Mouse (Mus musculus) mature B cell (primary cell): ENCODE data around the gene Abca3.
"Not testable (repeated sequence)": the region's sequence is repeated elsewhere in the genome, so short reads cannot be mapped to it uniquely, and the experiment has no call there.

Experiments
- in situ Hi-C: fragments of 300-500 bp; cut with MboI; formaldehyde crosslinking; loops from 2 replicates; pipeline ENCODE4 v1.14.3; 2019

Abca3 gene

GRCm38 (mm10) chr17:24441148-24441547 lies 89.4 kb downstream of the Abca3 start:
- in situ Hi-C loops: no loop called here

- in situ Hi-C loops: no loop called here
These were observed 90.4 kb downstream of the Abca3 start for GRCm38 (mm10) chr17:24442107-24442506.

GRCm38 (mm10) chr17:24442632-24443155 lies 90.9 kb downstream of the Abca3 start, which contains the start of gene Dnase1l2:
TSS of gene Dnase1l2 (minus strand) at chr17:24443105.
- in situ Hi-C loops: no loop called here

GRCm38 (mm10) chr17:24443409-24443808 lies 91.7 kb downstream of the Abca3 start:
- in situ Hi-C loops: no loop called here

GRCm38 (mm10) chr17:24446590-24446989 lies 94.8 kb downstream of the Abca3 start:
- in situ Hi-C loops: no loop called here

GRCm38 (mm10) chr17:24449507-24449906 lies 97.8 kb downstream of the Abca3 start:
- in situ Hi-C loops: no loop called here

- in situ Hi-C loops: no loop called here
These were observed 99.5 kb downstream of the Abca3 start for GRCm38 (mm10) chr17:24451220-24451619.

- in situ Hi-C loops: no loop called here
These were observed 101.6 kb downstream of the Abca3 start for GRCm38 (mm10) chr17:24453372-24453771.

GRCm38 (mm10) chr17:24454218-24454755 lies 102.5 kb downstream of the Abca3 start:
- in situ Hi-C loops: no loop called here

GRCm38 (mm10) chr17:24454756-24455522 lies 103.2 kb downstream of the Abca3 start:
- in situ Hi-C loops: no loop called here

- in situ Hi-C loops: not testable (repeated sequence)
These were observed 103.9 kb downstream of the Abca3 start for GRCm38 (mm10) chr17:24455523-24456206.
